Mouse (Mus musculus): ENCODE data around the gene Thbs3. TPM values are rescaled to one million over a fixed set of nuclear protein-coding genes. Genes with fewer than 3 reads are reported as not detected.

Gene Thbs3
- polyA plus RNA-seq, 1 experiment from 2014 or later: 24.0 TPM

- 27% methylated on average over 8 of the region's 8 CpGs for WGBS
- no peaks in the 10 kb centered on the region for H3K27me3 ChIP-seq (ENCODE audit: control insufficient read depth, insufficient read depth, low read length)
- ATAC-seq (replicated peaks; ENCODE audit: extremely low read depth, insufficient read depth, low FRiP score): no peak
- H3K9ac ChIP-seq (ENCODE audit: low read length): no peak overlapping the region
- H3K36me3 ChIP-seq (ENCODE audit: control insufficient read depth, insufficient read depth): no peaks in the 10 kb centered on the region
- H3K27ac ChIP-seq (ENCODE audit: low read length): no peak overlapping the region
- H3K4me2 ChIP-seq (ENCODE audit: low read depth, low read length): no peak overlapping the region
- H3K4me1 ChIP-seq (ENCODE audit: control insufficient read depth, insufficient read depth, low read length): peaks cover 11% of the 10 kb centered on the region
- no peak overlapping the region for H3K4me3 ChIP-seq (ENCODE audit: low read length)
- H3K9me3 ChIP-seq (replicated peaks; ENCODE audit: control insufficient read depth, low read length): no peaks in the 10 kb centered on the region
Observed at GRCm38 (mm10) chr3:89219546-89219945, 4.6 kb downstream of the Thbs3 start.

DNA sequence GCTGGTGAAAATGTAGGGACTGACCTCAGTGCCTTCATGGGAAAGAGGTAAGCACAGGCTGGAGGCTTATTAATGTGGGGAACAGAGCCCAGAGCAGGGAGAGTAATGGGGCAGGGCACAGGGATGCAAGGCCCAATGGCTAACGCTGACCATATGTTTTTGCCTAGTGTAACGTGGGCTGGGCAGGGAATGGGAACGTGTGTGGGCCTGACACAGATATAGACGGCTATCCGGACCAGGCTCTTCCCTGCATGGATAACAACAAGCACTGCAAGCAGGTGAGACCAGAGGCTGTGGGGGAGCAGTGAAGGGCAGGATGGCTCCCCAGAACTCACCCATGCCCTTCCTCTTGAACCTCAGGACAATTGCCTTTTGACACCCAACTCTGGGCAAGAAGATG lies 6.2 kb downstream of the Thbs3 start:
- Histone ChIP-seq H3K9me3 (replicated peaks; ENCODE audit: control insufficient read depth, low read length) (no peaks in the 10 kb centered on the region), H3K27ac (ENCODE audit: low read length) (no peak overlapping the region), H3K36me3 (ENCODE audit: control insufficient read depth, insufficient read depth) (no peaks in the 10 kb centered on the region), H3K4me1 (ENCODE audit: control insufficient read depth, insufficient read depth, low read length) (no peaks in the 10 kb centered on the region), H3K27me3 (ENCODE audit: control insufficient read depth, insufficient read depth, low read length) (peaks cover 7% of the 10 kb centered on the region; the same call in 1 of the 2 replicates), H3K4me3 (ENCODE audit: low read length) (no peak overlapping the region), H3K4me2 (ENCODE audit: low read depth, low read length) (no peak overlapping the region), H3K9ac (ENCODE audit: low read length) (no peak overlapping the region)
- whole genome bisulfite sequencing: 74% methylated on average over 5 of the region's 5 CpGs
- ATAC-seq (replicated peaks; ENCODE audit: extremely low read depth, insufficient read depth, low FRiP score): no peak

GRCm38 (mm10) chr3:89224796-89225195 lies 9.8 kb downstream of the Thbs3 start:
- Histone ChIP-seq H3K9me3 (replicated peaks; ENCODE audit: control insufficient read depth, low read length) (no peaks in the 10 kb centered on the region), H3K36me3 (ENCODE audit: control insufficient read depth, insufficient read depth) (no peaks in the 10 kb centered on the region), H3K9ac (ENCODE audit: low read length) (no peak overlapping the region), H3K4me3 (ENCODE audit: low read length) (no peak overlapping the region), H3K4me1 (ENCODE audit: control insufficient read depth, insufficient read depth, low read length) (peaks cover 12% of the 10 kb centered on the region), H3K4me2 (ENCODE audit: low read depth, low read length) (no peak overlapping the region), H3K27ac (ENCODE audit: low read length) (no peak overlapping the region), H3K27me3 (ENCODE audit: control insufficient read depth, insufficient read depth, low read length) (peaks cover 16% of the 10 kb centered on the region; the same call in 1 of the 2 replicates)
- WGBS: 77% methylated on average over 11 of the region's 11 CpGs
- no peak for ATAC-seq (replicated peaks; ENCODE audit: extremely low read depth, insufficient read depth, low FRiP score)

GRCm38 (mm10) chr3:89225321-89225815 lies 10.4 kb downstream of the Thbs3 start:
- H3K4me3 ChIP-seq (ENCODE audit: low read length): no peak overlapping the region
- ATAC-seq (replicated peaks; ENCODE audit: extremely low read depth, insufficient read depth, low FRiP score): no peak

GRCm38 (mm10) chr3:89225918-89226317 lies 10.9 kb downstream of the Thbs3 start:
- ATAC-seq (replicated peaks; ENCODE audit: extremely low read depth, insufficient read depth, low FRiP score): no peak
- Histone ChIP-seq H3K4me2 (ENCODE audit: low read depth, low read length) (no peak overlapping the region), H3K27ac (ENCODE audit: low read length) (no peak overlapping the region), H3K36me3 (ENCODE audit: control insufficient read depth, insufficient read depth) (no peaks in the 10 kb centered on the region), H3K4me3 (ENCODE audit: low read length) (no peak overlapping the region), H3K9me3 (replicated peaks; ENCODE audit: control insufficient read depth, low read length) (no peaks in the 10 kb centered on the region), H3K4me1 (ENCODE audit: control insufficient read depth, insufficient read depth, low read length) (peaks cover 12% of the 10 kb centered on the region), H3K9ac (ENCODE audit: low read length) (no peak overlapping the region), H3K27me3 (ENCODE audit: control insufficient read depth, insufficient read depth, low read length) (peaks cover 16% of the 10 kb centered on the region; the same call in 1 of the 2 replicates)
- 61% methylated on average over 4 of the region's 4 CpGs for WGBS

More at GRCm38 (mm10) chr3:89225321-89225815, 10.4 kb downstream of the Thbs3 start:
- no peaks in the 10 kb centered on the region for H3K36me3 ChIP-seq (ENCODE audit: control insufficient read depth, insufficient read depth)
- no peak overlapping the region for H3K4me2 ChIP-seq (ENCODE audit: low read depth, low read length)
- H3K9ac ChIP-seq (ENCODE audit: low read length): no peak overlapping the region
- H3K27ac ChIP-seq (ENCODE audit: low read length): no peak overlapping the region
- peaks cover 12% of the 10 kb centered on the region for H3K4me1 ChIP-seq (ENCODE audit: control insufficient read depth, insufficient read depth, low read length)
- peaks cover 16% of the 10 kb centered on the region; the same call in 1 of the 2 replicates for H3K27me3 ChIP-seq (ENCODE audit: control insufficient read depth, insufficient read depth, low read length)
- WGBS: 62% methylated on average over 12 of the region's 12 CpGs
- H3K9me3 ChIP-seq (replicated peaks; ENCODE audit: control insufficient read depth, low read length): no peaks in the 10 kb centered on the region

DNA sequence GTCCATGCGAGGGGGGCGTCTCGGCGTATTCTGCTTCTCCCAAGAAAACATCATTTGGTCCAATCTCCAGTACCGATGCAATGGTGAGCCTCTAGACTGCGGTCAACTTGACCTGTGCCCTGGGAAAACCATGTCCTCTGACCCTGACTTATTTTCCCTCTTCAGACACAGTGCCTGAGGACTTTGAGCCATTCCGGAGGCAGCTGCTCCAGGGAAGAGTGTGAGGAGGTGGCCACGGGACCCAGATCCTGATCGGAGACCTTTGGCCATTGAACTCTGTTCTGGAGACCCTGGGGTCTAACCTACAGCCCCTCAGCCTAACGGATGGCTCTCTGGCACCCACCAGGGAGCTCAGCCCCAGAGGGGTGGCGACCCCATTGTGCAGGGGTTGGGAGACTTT lies 11.4 kb downstream of the Thbs3 start:
- no peak overlapping the region for H3K27ac ChIP-seq (ENCODE audit: low read length)
- H3K4me3 ChIP-seq (ENCODE audit: low read length): no peak overlapping the region; the same call in 1 of the 2 replicates
- peaks cover 16% of the 10 kb centered on the region; the same call in 1 of the 2 replicates for H3K27me3 ChIP-seq (ENCODE audit: control insufficient read depth, insufficient read depth, low read length)

DNA sequence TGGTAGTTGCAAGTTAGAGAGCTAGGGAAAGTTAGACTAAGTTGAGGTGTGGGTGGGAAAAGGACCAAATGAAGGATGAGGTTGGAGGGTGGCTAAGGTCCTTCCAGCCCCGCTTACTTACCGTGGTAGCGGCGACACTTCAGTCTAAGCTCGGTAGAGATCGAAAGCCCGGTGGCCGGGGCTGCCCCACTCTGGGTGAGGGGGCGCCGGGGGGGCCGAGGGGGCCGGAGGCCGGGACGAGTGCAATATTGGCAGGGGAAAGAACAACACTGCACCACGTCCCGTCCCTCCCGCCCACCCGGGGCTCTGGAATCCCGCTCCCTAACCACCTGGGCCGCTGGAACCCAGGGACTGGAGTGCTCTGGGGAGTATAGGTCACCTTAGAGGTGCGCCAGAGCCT lies 11.9 kb downstream of the Thbs3 start, which contains the start of gene Mtx1:
Gene Mtx1 (minus strand): TSS at position 189 of the 400 bp plus-strand sequence.
- H3K4me3 ChIP-seq (ENCODE audit: low read length): peak within 1 kb of the TSS; percentile 61
- H3K9ac ChIP-seq (ENCODE audit: low read length): peak within 1 kb of the TSS; percentile 58
- ATAC-seq (replicated peaks; ENCODE audit: extremely low read depth, insufficient read depth, low FRiP score): no peak
- no peaks in the 10 kb centered on the region for H3K36me3 ChIP-seq (ENCODE audit: control insufficient read depth, insufficient read depth)
- 0 out of 2 replicates have a peak within 1 kb of the TSS, but pooled peaks have one; percentile 20 for H3K27ac ChIP-seq (ENCODE audit: low read length)
- peak within 1 kb of the TSS; percentile 76 for H3K4me2 ChIP-seq (ENCODE audit: low read depth, low read length)
- 10% methylated on average over 21 of the region's 21 CpGs for WGBS
- H3K27me3 ChIP-seq (ENCODE audit: control insufficient read depth, insufficient read depth, low read length): peaks cover 16% of the 10 kb centered on the region; the same call in 1 of the 2 replicates
- H3K9me3 ChIP-seq (replicated peaks; ENCODE audit: control insufficient read depth, low read length): no peaks in the 10 kb centered on the region
- peaks cover 12% of the 10 kb centered on the region for H3K4me1 ChIP-seq (ENCODE audit: control insufficient read depth, insufficient read depth, low read length)

More for the DNA sequence above, 11.4 kb downstream of the Thbs3 start:
- Histone ChIP-seq H3K4me2 (ENCODE audit: low read depth, low read length) (peak overlapping the region; percentile 76; the same call in 1 of the 2 replicates), H3K9me3 (replicated peaks; ENCODE audit: control insufficient read depth, low read length) (no peaks in the 10 kb centered on the region), H3K4me1 (ENCODE audit: control insufficient read depth, insufficient read depth, low read length) (peaks cover 12% of the 10 kb centered on the region), H3K36me3 (ENCODE audit: control insufficient read depth, insufficient read depth) (no peaks in the 10 kb centered on the region), H3K9ac (ENCODE audit: low read length) (no peak overlapping the region; the same call in 1 of the 2 replicates)
- no peak for ATAC-seq (replicated peaks; ENCODE audit: extremely low read depth, insufficient read depth, low FRiP score)
- WGBS: 59% methylated on average over 11 of the region's 11 CpGs

DNA sequence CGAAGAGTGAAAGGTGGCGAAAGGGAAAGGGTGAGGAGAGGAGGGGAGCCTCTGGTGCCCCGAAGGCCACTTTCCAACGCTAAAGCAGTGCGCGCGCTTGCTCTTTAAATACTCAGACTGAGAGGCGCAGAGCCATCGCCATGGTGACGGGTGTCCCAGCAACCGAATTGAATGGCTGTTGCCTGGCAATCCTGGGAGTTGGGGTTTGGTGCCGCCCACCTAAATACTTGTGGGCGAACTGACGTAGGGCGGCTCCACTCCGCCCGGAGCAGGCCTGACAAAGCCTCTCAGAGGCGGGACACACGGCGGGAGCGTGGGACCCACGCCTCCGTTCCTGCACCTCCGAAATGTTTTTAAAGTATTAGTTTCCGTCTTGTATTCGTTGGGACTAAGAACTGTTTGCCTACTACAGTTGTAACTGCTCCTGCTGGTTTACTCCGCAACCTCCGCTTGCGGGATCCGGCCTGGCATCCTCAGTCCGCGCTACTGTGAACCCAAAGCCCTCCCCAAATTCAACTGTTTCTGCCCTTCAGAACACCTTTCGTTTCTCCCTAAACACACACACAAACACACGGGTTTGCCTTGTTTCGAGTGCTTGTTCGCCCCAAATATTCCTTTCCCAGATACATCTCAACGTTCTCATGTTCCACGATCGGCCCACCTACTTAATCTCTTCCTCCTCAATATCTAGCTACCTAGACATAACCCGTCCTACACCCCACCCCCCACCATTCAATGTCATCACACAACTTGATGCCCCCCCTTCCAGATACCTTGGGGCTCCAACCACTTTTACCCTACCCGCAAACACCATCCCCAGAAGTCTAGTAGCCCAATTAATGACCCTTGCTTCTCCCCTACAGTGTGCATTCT lies 12.6 kb downstream of the Thbs3 start:
- Histone ChIP-seq H3K4me2 (ENCODE audit: low read depth, low read length) (peak overlapping the region; percentile 76), H3K4me1 (ENCODE audit: control insufficient read depth, insufficient read depth, low read length) (peaks cover 12% of the 10 kb centered on the region), H3K9ac (ENCODE audit: low read length) (peak overlapping the region; percentile 58), H3K36me3 (ENCODE audit: control insufficient read depth, insufficient read depth) (no peaks in the 10 kb centered on the region), H3K27ac (ENCODE audit: low read length) (0 out of 2 replicates have a peak overlapping the region, but pooled peaks have one; percentile 20), H3K27me3 (ENCODE audit: control insufficient read depth, insufficient read depth, low read length) (peaks cover 16% of the 10 kb centered on the region; the same call in 1 of the 2 replicates), H3K4me3 (ENCODE audit: low read length) (peak overlapping the region; percentile 61), H3K9me3 (replicated peaks; ENCODE audit: control insufficient read depth, low read length) (no peaks in the 10 kb centered on the region)
- 4% methylated on average over 41 of the region's 41 CpGs for WGBS
- peak; percentile 72 for ATAC-seq (replicated peaks; ENCODE audit: extremely low read depth, insufficient read depth, low FRiP score)

DNA sequence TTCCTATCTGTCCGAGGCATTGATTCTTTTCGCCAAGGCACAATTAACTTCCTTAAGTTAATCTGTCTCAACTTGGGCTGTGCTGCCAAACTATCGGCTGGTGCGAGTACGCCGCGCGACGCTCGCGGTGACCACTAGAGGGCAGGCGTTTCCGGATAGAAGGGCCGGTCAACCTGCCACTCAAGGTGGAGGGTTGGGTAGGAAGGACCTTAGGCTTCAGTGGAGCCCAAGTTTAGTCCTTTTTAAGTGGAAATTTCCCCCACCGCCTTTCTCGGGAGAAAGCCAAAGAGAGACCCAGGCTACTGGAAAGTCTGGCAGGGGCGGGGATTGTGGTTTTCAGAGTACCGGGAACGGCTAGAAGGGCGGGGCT lies 13.2 kb downstream of the Thbs3 start:
- peaks cover 16% of the 10 kb centered on the region; the same call in 1 of the 2 replicates for H3K27me3 ChIP-seq (ENCODE audit: control insufficient read depth, insufficient read depth, low read length)
- H3K27ac ChIP-seq (ENCODE audit: low read length): 0 out of 2 replicates have a peak overlapping the region, but pooled peaks have one; percentile 26
- H3K36me3 ChIP-seq (ENCODE audit: control insufficient read depth, insufficient read depth): no peaks in the 10 kb centered on the region
- peak; percentile 49 for ATAC-seq (replicated peaks; ENCODE audit: extremely low read depth, insufficient read depth, low FRiP score)
- H3K4me1 ChIP-seq (ENCODE audit: control insufficient read depth, insufficient read depth, low read length): peaks cover 19% of the 10 kb centered on the region
- peak overlapping the region; percentile 68 for H3K9ac ChIP-seq (ENCODE audit: low read length)
- WGBS: 1% methylated on average over 20 of the region's 20 CpGs
- no peaks in the 10 kb centered on the region for H3K9me3 ChIP-seq (replicated peaks; ENCODE audit: control insufficient read depth, low read length)
- H3K4me3 ChIP-seq (ENCODE audit: low read length): peak overlapping the region; percentile 61
- peak overlapping the region; percentile 76 for H3K4me2 ChIP-seq (ENCODE audit: low read depth, low read length)
